ENCODE assay signal across 17 mouse cellular contexts in the genomic region with DNA sequence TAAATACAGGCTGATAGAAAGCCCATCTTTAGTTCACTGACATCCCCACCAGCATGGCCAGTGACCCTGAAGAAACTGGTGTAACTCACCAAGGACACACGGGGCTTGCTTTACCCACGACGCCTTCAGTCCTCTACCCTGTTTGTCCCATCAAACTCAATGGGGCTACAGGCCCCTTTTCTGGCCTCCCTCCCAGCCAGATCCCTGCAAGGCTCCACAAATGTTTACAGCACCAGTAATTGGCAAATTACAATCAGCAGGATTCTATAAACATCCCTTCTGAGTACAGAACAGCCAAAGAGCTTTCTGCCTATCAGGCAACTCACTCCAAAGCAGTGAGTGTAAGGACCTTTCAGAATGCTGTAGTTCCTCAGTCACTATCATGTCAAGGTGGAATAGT.
DNase-seq lines count a peak whose midpoint lies in the region; ATAC-seq and TF ChIP-seq lines count a peak whose summit lies in the region.
"Had no signal": no experiment of that assay in that cellular context is flagged by ENCODE, and none has a peak within 500 bp of the region (broad histone marks: within the 10 kb centered on the region; RNA-seq: fewer than 3 reads in every experiment).

No protein-coding gene starts in this region.

- no peak overlapping the region for H3K4me3 ChIP-seq in heart, embryonic 10.5 days
- no peak overlapping the region for H3K4me3 ChIP-seq in lung, embryonic 15.5 days
- H3K4me3 ChIP-seq in lung, postnatal 0 days (ENCODE audit: low read depth, low read length) = no peak overlapping the region
- H3K4me3 ChIP-seq: hindbrain, embryonic 10.5 days; left cerebral cortex, adult 2 months; liver, embryonic 15.5 days; midbrain, embryonic 15.5 days; myocyte had no signal

- H3K27ac ChIP-seq in heart, embryonic 10.5 days = 0 out of 2 replicates have a peak overlapping the region, but pooled peaks have one; percentile 47
- peak overlapping the region; percentile 62 for H3K27ac ChIP-seq in lung, embryonic 15.5 days
- no peak overlapping the region for H3K27ac ChIP-seq in lung, postnatal 0 days (ENCODE audit: low read length)
- H3K27ac ChIP-seq: hindbrain, embryonic 10.5 days; left cerebral cortex, adult 2 months; liver, embryonic 15.5 days; midbrain, embryonic 15.5 days had no signal

- H3K9ac ChIP-seq in lung, embryonic 15.5 days = no peak overlapping the region
- no peak overlapping the region for H3K9ac ChIP-seq in lung, postnatal 0 days (replicated peaks; ENCODE audit: low read depth)
- H3K9ac ChIP-seq: liver, embryonic 15.5 days; midbrain, embryonic 15.5 days had no signal

- no peak for TF ChIP-seq CTCF in lung, postnatal 0 days (IDR thresholded peaks at IDR 0.05)

- peaks cover 14% of the 10 kb centered on the region; the same call in 1 of the 2 replicates for H3K36me3 ChIP-seq in heart, embryonic 10.5 days
- H3K36me3 ChIP-seq in lung, embryonic 15.5 days = 0 out of 2 replicates have a peak, but pooled peaks cover 4% of the 10 kb centered on the region
- H3K36me3 ChIP-seq in lung, postnatal 0 days (ENCODE audit: insufficient read depth, low read length) = no peaks in the 10 kb centered on the region
- H3K36me3 ChIP-seq: liver, embryonic 15.5 days; midbrain, embryonic 15.5 days had no signal

- intact Hi-C loops in heart, postnatal 14 days (cut with DNase I) = no loop called here

- H3K9me3 ChIP-seq in heart, embryonic 10.5 days = no peaks in the 10 kb centered on the region
- 0 out of 2 replicates have a peak, but pooled peaks cover 3% of the 10 kb centered on the region for H3K9me3 ChIP-seq in lung, embryonic 15.5 days
- H3K9me3 ChIP-seq in lung, postnatal 0 days (ENCODE audit: low read length) = no peaks in the 10 kb centered on the region
- H3K9me3 ChIP-seq: liver, embryonic 15.5 days; midbrain, embryonic 15.5 days had no signal

- no peak for DNase-seq in heart, embryonic 10.5 days (ENCODE audit: low spot score)
- DNase-seq in heart, postnatal 14 days = no peak
- DNase-seq in lung, adult 18-20 months = no peak
- DNase-seq in lung, postnatal 0 days (ENCODE audit: low spot score) = peak; percentile 33
- no peak for DNase-seq in layer of hippocampus, adult 9-11 months
- DNase-seq in retina, embryonic 14.5 days (ENCODE audit: low spot score) = no peak
- DNase-seq: cerebellum, adult 2 months; gastrocnemius, postnatal 25 days; kidney, postnatal 36 days; spleen, adult 18-20 months; thymus, adult 2 months had no signal

- 54% methylated on average over 3 of the region's 3 CpGs for WGBS in heart, embryonic 10.5 days
- 22% methylated on average over 3 of the region's 3 CpGs for WGBS in lung, embryonic 15.5 days
- 8% methylated on average over 3 of the region's 3 CpGs for WGBS in lung, postnatal 0 days

- no peak overlapping the region for H3K4me2 ChIP-seq in lung, embryonic 15.5 days
- H3K4me2 ChIP-seq in lung, postnatal 0 days (replicated peaks; ENCODE audit: low read depth, low read length) = no peak overlapping the region
- H3K4me2 ChIP-seq: liver, embryonic 15.5 days; midbrain, embryonic 15.5 days had no signal

- H3K4me1 ChIP-seq in heart, embryonic 10.5 days = peaks cover 38% of the 10 kb centered on the region
- peaks cover 22% of the 10 kb centered on the region for H3K4me1 ChIP-seq in lung, embryonic 15.5 days
- no peaks in the 10 kb centered on the region for H3K4me1 ChIP-seq in lung, postnatal 0 days (ENCODE audit: insufficient read depth, low read depth, low read length)

- H3K27me3 ChIP-seq in heart, embryonic 10.5 days (ENCODE audit: insufficient read depth, poor library complexity, severe bottlenecking) = no peaks in the 10 kb centered on the region
- H3K27me3 ChIP-seq in lung, embryonic 15.5 days = no peaks in the 10 kb centered on the region
- no peaks in the 10 kb centered on the region for H3K27me3 ChIP-seq in lung, postnatal 0 days (replicated peaks; ENCODE audit: insufficient read depth, low read length)
- H3K27me3 ChIP-seq: liver, embryonic 15.5 days; midbrain, embryonic 15.5 days had no signal

- TF ChIP-seq EP300 in lung, postnatal 0 days (IDR thresholded peaks at IDR 0.05) = 0 out of 2 replicates have a peak, but pooled peaks have one; percentile 34

- ATAC-seq in lung, embryonic 15.5 days (ENCODE audit: borderline replicate concordance, extremely low read depth, low FRiP score, low TSS enrichment) = peak; percentile 82
- peak; percentile 56 for ATAC-seq in lung, postnatal 0 days
- ATAC-seq: midbrain, embryonic 15.5 days had no signal
